Mouse (Mus musculus): ENCODE data around the gene Clic1.

The Clic1 gene

DNA sequence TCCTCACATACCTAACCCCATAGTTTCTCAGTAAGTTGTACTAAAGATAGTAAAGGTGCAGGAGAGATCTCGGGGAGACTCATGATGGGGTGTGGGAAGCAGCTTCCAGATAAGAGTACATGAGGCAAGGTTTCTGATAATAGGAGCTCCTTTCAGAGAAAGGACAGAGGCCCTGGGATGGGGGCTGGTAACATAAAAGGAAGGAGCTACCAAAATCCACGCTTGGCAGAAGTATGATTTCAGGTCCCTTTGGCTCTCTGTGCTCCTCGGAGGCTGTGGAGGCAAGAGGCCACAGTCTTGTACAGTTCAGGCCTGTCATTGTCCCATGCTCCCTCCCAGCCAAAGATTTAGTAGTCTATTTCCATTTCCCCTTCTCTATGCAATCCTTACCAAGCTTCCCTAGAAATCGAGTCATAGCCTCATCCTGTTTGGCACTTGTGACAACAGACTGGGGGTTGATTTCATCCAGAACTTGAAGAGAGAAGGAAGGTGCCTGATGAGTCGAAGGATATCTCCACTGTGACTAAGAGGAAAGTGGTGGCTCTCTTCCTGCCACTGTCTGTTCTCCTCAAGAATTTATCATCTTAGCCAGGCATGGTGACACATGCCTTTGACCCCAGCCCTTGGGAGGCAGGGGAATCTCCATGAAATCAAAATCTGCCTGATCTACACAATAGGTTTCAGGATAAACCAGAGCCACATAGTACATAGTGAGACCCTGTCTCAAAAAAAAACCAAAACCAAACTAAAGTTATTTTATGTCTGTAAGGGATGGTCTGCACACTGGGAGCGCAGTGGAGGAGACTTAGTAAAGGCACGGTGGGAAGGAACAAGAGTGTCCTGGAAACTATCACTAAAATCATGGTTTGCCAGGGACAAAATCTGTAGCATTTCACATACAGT lies 4.6 kb upstream of the Clic1 start:
- in situ Hi-C loops (cut with MboI, MseI) = no loop called here

- in situ Hi-C loops (cut with MboI, MseI) = no loop called here
Measured at GRCm38 (mm10) chr17:35045807-35046680, 3.7 kb upstream of the Clic1 start.

DNA sequence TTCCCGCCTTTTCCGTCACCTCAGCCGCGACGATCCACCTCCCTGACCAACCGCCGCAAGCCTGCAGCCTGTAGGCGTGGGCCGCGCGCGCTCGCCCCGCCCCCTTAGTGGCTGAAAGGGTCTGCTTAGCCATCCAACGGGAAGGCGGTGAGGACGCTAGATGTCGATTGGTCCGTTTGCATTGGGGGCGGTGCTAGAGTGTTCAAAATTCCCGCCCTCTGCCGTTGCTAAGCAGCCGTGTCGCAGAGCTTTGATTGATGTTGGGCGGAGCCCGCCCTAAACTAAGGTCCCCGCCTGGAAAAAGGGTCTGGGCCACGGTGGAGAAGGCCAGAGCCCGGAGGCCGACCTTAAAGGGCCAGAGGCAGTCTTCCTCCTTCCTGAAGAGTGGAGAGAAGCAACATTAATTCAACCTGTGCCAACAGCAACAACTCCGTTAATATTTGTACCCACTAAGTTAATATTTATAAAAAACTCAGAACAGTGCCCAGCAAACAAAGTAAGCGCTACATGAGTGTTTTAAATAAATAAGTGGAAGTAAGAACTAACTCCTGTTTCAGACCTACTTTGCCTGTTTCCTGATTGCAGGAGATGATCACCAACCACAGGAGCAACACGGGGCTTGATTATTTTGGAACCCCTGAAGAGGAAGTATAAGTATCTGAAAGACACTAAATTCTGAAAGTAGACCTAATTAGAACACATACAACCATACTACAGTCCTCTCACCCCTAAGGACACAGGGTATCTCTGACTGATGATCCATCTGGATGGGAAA lies 2.9 kb upstream of the Clic1 start, which contains the start of gene Msh5:
Gene Msh5, minus strand, starts transcription at position 65 of the 775 bp plus-strand sequence.
- in situ Hi-C loops (cut with MboI, MseI) = no loop called here

- in situ Hi-C loops (cut with MboI, MseI) = no loop called here
Measured at GRCm38 (mm10) chr17:35047688-35048087, 2.1 kb upstream of the Clic1 start.

DNA sequence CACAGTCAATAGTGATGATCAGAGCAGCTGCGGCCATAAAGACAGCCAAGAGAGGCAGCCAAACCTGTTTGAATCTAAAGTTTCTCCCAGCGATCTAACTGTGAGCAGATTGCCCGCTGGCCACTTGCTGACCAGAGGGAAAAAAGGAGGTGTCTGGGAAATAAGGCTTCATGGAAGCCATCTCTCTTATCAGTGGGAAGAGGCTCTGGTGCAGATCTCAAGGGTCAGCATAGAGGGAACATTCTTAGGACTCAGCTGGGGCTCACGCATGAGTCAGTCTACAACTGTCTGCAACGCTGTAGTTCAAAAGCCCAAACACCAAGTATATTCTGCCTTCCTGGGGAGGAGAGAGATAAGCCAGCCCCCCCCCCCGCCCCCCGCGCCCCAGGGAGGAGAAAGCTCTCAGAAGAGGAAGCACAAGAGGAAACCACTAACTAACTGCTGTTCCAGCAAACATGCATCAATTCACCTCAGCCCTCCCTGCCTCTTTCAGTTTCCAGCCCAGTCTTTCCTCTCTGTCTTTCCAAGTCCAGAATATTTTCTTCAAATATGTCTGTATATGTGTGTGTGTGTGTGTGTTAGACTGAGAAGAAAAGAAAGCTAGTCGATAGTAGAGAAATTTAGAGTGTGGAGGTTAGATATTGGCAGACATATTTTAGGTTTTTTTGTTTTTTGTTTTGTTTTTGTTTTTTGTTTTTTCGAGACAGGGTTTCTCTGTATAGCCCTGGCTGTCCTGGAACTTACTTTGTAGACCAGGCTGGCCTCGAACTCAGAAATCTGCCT lies 1.4 kb upstream of the Clic1 start:
- in situ Hi-C loops (cut with MboI, MseI) = no loop called here

DNA sequence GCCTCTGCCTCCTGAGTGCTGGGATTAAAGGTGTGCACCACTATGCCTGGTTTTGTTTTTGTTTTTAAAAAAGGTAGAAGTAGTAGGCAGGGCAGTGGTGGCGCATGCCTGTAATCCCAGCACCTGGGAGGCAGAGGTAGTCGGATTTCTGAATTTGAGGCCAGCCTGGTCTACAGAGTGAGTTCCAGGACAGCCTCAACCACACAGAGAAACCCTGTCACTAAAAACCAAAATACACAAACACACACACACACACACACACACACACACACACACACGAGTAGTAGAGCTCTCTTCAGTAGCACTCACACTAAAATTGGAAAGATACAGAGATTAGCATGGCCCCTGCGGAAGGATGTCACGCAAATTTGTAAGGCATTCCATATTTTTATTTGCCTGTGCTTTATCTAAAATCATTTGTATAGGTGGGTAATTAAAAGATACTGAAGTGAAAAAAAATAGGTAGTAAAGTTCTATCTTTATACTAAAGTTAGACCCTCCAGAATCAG lies 780 bp upstream of the Clic1 start:
- in situ Hi-C loops (cut with MboI, MseI) = no loop called here

DNA sequence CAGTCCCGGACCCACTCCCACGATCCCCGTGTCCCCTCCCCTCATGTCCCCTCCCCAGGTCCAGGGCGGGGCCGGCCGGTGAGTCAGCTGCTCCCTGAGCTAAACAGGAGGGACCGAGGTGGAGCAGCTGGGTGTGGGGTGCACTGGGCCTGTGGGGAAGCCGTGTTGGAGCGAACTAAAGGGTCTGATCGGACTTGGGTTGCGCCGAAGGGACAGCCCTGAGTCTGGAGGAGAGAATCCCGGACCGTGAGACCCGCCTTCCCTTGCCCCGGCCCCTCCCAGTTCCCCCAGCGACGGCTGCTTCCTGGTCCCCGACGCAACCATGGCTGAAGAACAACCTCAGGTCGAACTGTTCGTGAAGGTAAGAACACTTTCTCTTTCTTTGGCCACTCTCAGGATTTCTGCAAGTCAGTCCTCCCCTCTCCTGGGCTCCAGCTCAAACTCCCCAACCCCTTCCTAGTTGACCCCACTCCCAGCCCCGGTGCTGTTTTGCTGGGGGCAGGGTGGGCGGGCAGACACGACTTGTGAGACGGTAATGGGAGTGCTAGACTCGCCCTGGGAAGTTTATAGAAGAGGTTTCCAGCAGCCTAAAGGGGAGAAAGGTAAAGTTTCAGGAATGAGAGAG lies 472 bp downstream of the Clic1 start:
- in situ Hi-C loops (cut with MboI, MseI) = no loop called here

- in situ Hi-C loops (cut with MboI, MseI) = no loop called here
Measured at GRCm38 (mm10) chr17:35051156-35052086, 1.7 kb downstream of the Clic1 start.

GRCm38 (mm10) chr17:35052271-35052798 lies 2.6 kb downstream of the Clic1 start:
- in situ Hi-C loops (cut with MboI, MseI) = no loop called here

GRCm38 (mm10) chr17:35055691-35056495 lies 6.1 kb downstream of the Clic1 start:
- in situ Hi-C loops (cut with MboI, MseI) = no loop called here

DNA sequence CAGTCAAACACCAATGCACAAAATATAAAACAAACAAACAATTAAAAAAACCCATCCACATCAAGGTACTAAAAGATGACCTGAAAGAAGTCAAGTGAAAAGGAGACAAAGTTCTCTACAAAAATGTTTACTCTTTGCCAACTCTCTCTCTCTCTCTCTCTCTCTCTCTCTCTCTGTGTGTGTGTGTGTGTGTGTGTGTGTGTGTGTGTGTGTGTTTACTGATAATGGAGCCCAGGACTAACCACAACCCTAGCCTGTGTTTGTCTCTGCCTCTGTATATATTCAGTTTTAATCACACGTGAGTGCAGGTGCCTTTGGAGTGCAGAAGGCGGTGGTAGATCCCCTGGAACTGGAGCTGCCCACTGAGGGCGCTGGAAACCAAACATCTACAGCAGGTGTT lies 7.3 kb downstream of the Clic1 start:
- in situ Hi-C loops (cut with MboI, MseI) = no loop called here

- in situ Hi-C loops (cut with MboI, MseI) = no loop called here
Measured at GRCm38 (mm10) chr17:35058316-35058715, 8.6 kb downstream of the Clic1 start.

DNA sequence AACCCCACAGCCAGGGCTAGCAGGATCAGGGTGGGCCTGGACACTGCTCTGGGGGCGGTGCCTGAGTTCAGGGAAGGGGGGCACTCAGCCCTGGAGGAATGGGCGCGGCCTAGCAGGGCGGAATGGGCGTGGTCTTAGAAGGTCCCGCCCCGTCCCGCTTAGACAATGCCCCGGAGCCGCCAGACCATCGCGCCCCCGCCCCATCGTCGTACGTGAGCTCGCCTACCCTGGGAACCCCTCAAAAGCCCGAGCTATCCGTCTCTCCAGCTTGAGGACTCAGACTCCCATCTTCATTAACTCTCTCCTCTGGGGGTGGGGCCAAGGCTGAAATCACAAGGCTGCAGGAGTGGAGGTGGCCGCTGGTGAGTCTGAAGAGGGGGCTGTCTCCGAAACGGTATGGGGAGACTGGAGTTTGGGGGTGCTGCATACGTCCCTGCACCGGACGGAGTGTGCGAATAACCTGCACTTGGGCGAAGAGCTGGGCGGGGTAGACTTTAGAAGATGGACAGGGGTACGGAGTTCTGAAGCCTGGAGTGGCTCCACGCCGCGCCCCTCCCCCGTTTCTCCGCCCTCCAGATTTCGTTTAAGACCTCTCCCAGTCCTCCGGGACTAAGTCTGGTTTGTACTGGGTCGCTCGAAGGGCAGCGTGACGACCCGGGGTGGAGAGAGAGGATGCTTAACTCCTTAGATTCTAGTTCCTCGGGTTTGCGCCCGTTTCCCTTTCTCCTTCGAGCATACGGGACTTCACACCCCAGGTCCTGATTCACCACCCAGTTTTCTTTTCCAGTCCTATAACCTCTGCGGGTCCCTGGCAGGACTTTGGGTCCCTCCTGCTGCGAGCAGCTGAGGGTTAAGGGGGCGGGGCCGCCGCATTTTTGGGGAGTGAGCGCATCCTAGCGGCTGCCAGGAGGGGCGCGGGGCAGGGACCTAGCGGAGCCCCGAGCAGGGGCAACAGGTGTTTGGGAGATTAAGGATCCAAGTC lies 9.4 kb downstream of the Clic1 start, which contains the start of gene Ddah2:
Gene Ddah2, plus strand, starts transcription at position 125 of the 982 bp plus-strand sequence.
- in situ Hi-C loops (cut with MboI, MseI) = no loop called here

- in situ Hi-C loops (cut with MboI, MseI) = loop anchor here (5.0 kb wide), 1 partner anchor 38 kb away; no protein-coding TSS in a partner anchor
Measured at GRCm38 (mm10) chr17:35060071-35060470, 10.3 kb downstream of the Clic1 start.

DNA sequence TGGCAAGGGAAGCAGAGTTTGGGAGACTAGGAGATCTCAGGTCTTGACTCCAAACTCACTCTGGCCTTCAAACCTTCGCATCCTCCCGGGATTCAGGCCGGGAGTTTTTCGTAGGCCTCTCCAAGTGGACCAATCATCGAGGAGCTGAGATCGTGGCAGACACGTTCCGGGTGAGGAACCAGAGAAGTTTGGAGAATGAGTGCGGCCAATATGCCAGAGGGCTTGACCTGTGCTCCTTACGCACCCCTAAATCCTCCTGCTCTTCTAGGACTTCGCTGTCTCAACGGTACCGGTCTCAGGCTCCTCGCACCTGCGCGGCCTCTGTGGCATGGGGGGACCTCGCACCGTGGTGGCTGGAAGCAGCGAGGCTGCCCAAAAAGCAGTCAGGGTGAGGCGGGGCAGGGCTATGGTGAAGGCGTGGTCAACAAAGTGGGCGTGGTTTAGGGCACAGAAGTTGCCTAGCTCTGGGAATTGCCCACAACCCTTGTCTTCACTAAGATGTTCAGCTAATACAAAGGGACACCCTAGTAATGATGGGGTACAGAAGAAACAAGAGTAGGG lies 11.1 kb downstream of the Clic1 start:
- in situ Hi-C loops (cut with MboI, MseI) = loop anchor here (5.0 kb wide), 1 partner anchor 39 kb away; no protein-coding TSS in a partner anchor

GRCm38 (mm10) chr17:35061299-35061698 lies 11.5 kb downstream of the Clic1 start:
- in situ Hi-C loops (cut with MboI, MseI) = loop anchor here (5.0 kb wide), 1 partner anchor 39 kb away; no protein-coding TSS in a partner anchor
